Comparison of ENCODE assay signal across 15 mouse cellular contexts in the genomic region with DNA sequence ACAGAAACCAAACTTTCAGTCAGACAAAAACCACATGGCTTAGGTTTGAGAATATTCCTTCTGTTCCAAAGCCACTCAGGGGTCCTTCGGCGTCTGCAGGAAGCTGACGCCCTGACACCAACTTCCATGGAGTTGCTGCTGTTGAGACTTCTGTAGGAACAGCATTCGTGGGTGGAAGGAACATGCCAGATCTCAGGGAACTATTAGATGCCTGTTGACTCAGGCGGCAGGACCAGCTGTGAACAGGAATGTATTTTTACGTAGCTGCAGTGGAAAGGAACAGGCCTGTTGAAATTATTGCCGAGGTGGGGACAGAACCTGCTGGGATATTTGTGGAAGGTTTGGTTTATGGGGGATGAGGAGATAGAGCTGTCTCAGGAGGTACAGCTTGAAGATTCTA.
DNase-seq lines count a peak whose midpoint lies in the region; ATAC-seq and TF ChIP-seq lines count a peak whose summit lies in the region.
"Had no signal": no experiment of that assay in that cellular context is flagged by ENCODE, and none has a peak within 500 bp of the region (broad histone marks: within the 10 kb centered on the region; RNA-seq: fewer than 3 reads in every experiment).

No protein-coding gene starts in this region.

- intact Hi-C loops in left cerebral cortex, postnatal 4 days (cut with DNase I): no loop called here

- H3K36me3 ChIP-seq in heart, embryonic 12.5 days: no peaks in the 10 kb centered on the region
- no peaks in the 10 kb centered on the region for H3K36me3 ChIP-seq in midbrain, embryonic 16.5 days (ENCODE audit: control insufficient read depth, insufficient read depth, low read length)
- H3K36me3 ChIP-seq: embryonic facial prominence, embryonic 10.5 days; forebrain, embryonic 10.5 days; G1E; hindbrain, embryonic 13.5 days; liver, embryonic 13.5 days; midbrain, embryonic 12.5 days had no signal

- WGBS in cerebellum, adult 2 months: 78% methylated on average over 7 of the region's 7 CpGs
- WGBS in heart, embryonic 12.5 days: 31% methylated on average over 7 of the region's 7 CpGs
- WGBS in midbrain, embryonic 16.5 days: 76% methylated on average over 7 of the region's 7 CpGs

- peaks cover 12% of the 10 kb centered on the region for H3K4me1 ChIP-seq in cerebellum, adult 2 months (ENCODE audit: control insufficient read depth, insufficient read depth, low read length)
- peaks cover 14% of the 10 kb centered on the region for H3K4me1 ChIP-seq in heart, embryonic 12.5 days (replicated peaks)
- H3K4me1 ChIP-seq in midbrain, embryonic 16.5 days (ENCODE audit: control insufficient read depth, insufficient read depth, low read length): peaks cover 6% of the 10 kb centered on the region
- H3K4me1 ChIP-seq: liver, embryonic 13.5 days had no signal

- no peak overlapping the region for H3K4me3 ChIP-seq in cerebellum, adult 2 months (replicated peaks; ENCODE audit: insufficient read depth, low read depth, low read length)
- H3K4me3 ChIP-seq in heart, embryonic 12.5 days: no peak overlapping the region
- H3K4me3 ChIP-seq in midbrain, embryonic 16.5 days (ENCODE audit: low read depth, low read length): no peak overlapping the region
- H3K4me3 ChIP-seq: embryonic facial prominence, embryonic 10.5 days; forebrain, embryonic 10.5 days; hindbrain, embryonic 13.5 days; liver, embryonic 13.5 days; midbrain, embryonic 12.5 days had no signal

- peak overlapping the region; percentile 27; the same call in 1 of the 2 replicates for H3K27ac ChIP-seq in cerebellum, adult 2 months (ENCODE audit: insufficient read depth, low read length)
- peak overlapping the region; percentile 55 for H3K27ac ChIP-seq in heart, embryonic 12.5 days (ENCODE audit: poor library complexity, severe bottlenecking)
- no peak overlapping the region for H3K27ac ChIP-seq in midbrain, embryonic 16.5 days (ENCODE audit: low read length)
- H3K27ac ChIP-seq: embryonic facial prominence, embryonic 10.5 days; forebrain, embryonic 10.5 days; hindbrain, embryonic 13.5 days; liver, embryonic 13.5 days; midbrain, embryonic 12.5 days had no signal

- no peak overlapping the region for H3K4me2 ChIP-seq in heart, embryonic 12.5 days
- H3K4me2 ChIP-seq in midbrain, embryonic 16.5 days (ENCODE audit: low read length): no peak overlapping the region
- H3K4me2 ChIP-seq: hindbrain, embryonic 13.5 days; liver, embryonic 13.5 days; midbrain, embryonic 12.5 days had no signal

- no peaks in the 10 kb centered on the region for H3K9me3 ChIP-seq in heart, embryonic 12.5 days (replicated peaks)
- no peaks in the 10 kb centered on the region for H3K9me3 ChIP-seq in midbrain, embryonic 16.5 days (replicated peaks; ENCODE audit: control insufficient read depth, low read length, poor library complexity, severe bottlenecking)
- H3K9me3 ChIP-seq: embryonic facial prominence, embryonic 10.5 days; forebrain, embryonic 10.5 days; G1E; hindbrain, embryonic 13.5 days; liver, embryonic 13.5 days; midbrain, embryonic 12.5 days had no signal

- no peak for ATAC-seq in heart, embryonic 12.5 days (ENCODE audit: insufficient number of reproducible peaks, low FRiP score)
- no peak for ATAC-seq in midbrain, embryonic 16.5 days

- H3K27me3 ChIP-seq in cerebellum, adult 2 months (ENCODE audit: control insufficient read depth, insufficient read depth, low read length): no peaks in the 10 kb centered on the region
- H3K27me3 ChIP-seq in heart, embryonic 12.5 days (replicated peaks): peaks cover 8% of the 10 kb centered on the region; the same call in 1 of the 2 replicates
- no peaks in the 10 kb centered on the region for H3K27me3 ChIP-seq in midbrain, embryonic 16.5 days (ENCODE audit: control insufficient read depth, insufficient read depth, low read depth, low read length)
- H3K27me3 ChIP-seq: hindbrain, embryonic 13.5 days; midbrain, embryonic 12.5 days had no signal

- no peak for TF ChIP-seq POLR2A in cerebellum, adult 2 months (IDR thresholded peaks at IDR 0.05; ENCODE audit: borderline replicate concordance, insufficient read depth, low read length)

- DNase-seq in cerebellum, adult 2 months: peak; percentile 13 to 37
- no peak for DNase-seq in cerebellum, postnatal 36 days
- DNase-seq in heart, postnatal 4 days: no peak
- peak; percentile 56 to 68 for DNase-seq in left cerebral cortex, adult 18-20 months (ENCODE audit: low spot score in 2 of 2)
- DNase-seq in left cerebral cortex, postnatal 4 days: no peak
- peak; percentile 11 for DNase-seq in induced T-regulatory cell, adult 2 months (ENCODE audit: low read depth)
- DNase-seq: gastrocnemius, postnatal 10 days; liver, embryonic 13.5 days had no signal

- no peak for TF ChIP-seq CTCF in cerebellum, adult 2 months (IDR thresholded peaks at IDR 0.05; ENCODE audit: borderline replicate concordance, insufficient read depth, low read depth, low read length)

- H3K9ac ChIP-seq in heart, embryonic 12.5 days: no peak overlapping the region
- no peak overlapping the region for H3K9ac ChIP-seq in midbrain, embryonic 16.5 days (ENCODE audit: low read depth, low read length)
- H3K9ac ChIP-seq: hindbrain, embryonic 13.5 days; liver, embryonic 13.5 days; midbrain, embryonic 12.5 days had no signal

Comparison
In these comparisons a context has a peak if more than half of its experiments do, and no peak if none do; other contexts are left out.
1. DNase-seq: peak in cerebellum, adult 2 months (2 of 2), left cerebral cortex, adult 18-20 months (2 of 2) and induced T-regulatory cell, adult 2 months (single experiment); none in cerebellum, postnatal 36 days (0 of 2), heart, postnatal 4 days (single experiment) and left cerebral cortex, postnatal 4 days (single experiment).